Mouse (Mus musculus) lung, adult 2 months (tissue): ENCODE measurements around the gene Galc.

ENCODE experiments used
- CTCF ChIP-seq: fragments of 200-500 bp; IDR thresholded peaks from 2 replicates; pipeline ENCODE4 v1.5.1; 2011; ENCODE audit warnings: mild to moderate bottlenecking, low read length, control low read depth; ENCODE audit not compliant: insufficient read depth
- POLR2A ChIP-seq: fragments of 200-500 bp; IDR thresholded peaks from 2 replicates; pipeline ENCODE4 v1.6.1; 2011; ENCODE audit warnings: low read depth, mild to moderate bottlenecking, control low read depth, low read length, borderline replicate concordance; ENCODE audit errors: extremely low read depth

GRCm38 (mm10) chr12:98208104-98208503 lies 51.2 kb downstream of the Galc start:
- no peak for TF ChIP-seq CTCF
- TF ChIP-seq POLR2A = no peak
